Mouse (Mus musculus) heart, postnatal 4 days (tissue): ENCODE measurements around the gene Ebf3. TPM values are rescaled to one million over a fixed set of nuclear protein-coding genes. Genes with fewer than 3 reads are reported as not detected.

Experiments
- DNase-seq: peaks from one replicate; pipeline ENCODE4 v3.0.0; 2021
- total RNA-seq, 2 experiments: library from RNA; stranded (reverse); gene quantifications; 2 replicates each; pipeline ENCODE4 v1.2.3; 2021

Ebf3 gene
- total RNA-seq, 2 experiments from 2014 or later, result 18.7 to 20.1 TPM

DNA sequence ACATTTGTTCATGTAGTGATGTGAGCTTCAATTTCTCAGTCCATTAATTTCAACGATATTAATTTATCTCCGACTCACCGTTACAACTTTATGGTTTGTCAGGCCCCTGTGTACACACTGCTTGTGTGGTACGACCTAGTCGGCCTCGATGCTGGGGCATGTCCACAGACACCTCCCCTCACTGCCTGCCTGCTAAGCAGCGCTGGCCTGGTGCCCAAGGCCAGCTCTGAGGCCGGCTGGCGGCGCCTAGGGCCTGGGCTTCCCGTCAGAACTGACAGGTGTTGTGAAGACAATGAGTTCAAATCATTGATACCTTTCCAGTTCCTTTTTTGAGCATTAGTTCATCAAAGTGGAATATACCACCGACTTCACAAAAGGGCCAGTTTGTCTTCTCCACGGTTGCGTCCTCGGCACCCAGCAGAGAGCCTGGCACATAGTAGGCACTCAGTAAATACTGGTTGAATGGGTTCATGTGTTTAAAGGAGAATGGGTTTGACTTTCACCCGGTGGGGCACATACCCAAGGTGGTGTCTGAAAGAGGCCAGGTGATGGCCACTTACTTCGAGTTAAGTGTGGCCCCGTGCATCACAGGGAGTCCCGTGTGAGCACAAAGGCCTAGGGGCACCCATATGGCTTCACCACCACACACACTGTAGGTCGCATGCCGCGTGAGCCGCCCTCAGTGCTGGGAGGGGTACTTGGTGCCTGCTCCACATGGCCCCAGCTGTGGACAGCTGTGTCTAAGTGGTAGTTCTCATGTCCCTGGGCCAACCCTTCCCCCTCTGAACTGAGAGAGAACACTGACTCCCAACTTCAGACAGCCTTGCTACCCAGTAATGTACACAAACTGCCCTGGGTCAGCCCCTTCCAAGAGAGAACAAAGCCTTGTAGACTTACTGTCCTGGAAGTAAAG, 116.9 kb downstream of the Ebf3 start:
- peak; percentile 32 for DNase-seq

DNA sequence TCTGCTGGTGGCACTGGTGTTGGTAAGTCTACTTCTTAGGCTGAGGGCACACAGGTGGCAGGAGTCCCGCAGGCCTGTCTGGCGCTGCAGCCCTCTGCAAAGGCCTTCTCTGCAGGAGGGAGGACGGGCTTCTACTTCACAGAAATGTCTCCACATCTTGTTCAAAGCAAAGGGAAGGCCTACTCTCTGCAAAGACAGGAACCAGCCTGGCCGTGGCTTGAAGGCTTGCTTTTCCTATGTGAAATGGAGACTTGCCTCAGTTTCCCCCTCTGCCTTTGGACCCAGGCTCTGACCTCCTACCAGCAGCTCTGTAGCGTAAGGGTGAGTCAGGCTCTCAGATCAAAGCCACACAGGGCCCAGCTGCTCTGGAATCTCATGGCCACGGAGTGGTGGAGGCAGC, 117.7 kb downstream of the Ebf3 start:
- no peak for DNase-seq

DNA sequence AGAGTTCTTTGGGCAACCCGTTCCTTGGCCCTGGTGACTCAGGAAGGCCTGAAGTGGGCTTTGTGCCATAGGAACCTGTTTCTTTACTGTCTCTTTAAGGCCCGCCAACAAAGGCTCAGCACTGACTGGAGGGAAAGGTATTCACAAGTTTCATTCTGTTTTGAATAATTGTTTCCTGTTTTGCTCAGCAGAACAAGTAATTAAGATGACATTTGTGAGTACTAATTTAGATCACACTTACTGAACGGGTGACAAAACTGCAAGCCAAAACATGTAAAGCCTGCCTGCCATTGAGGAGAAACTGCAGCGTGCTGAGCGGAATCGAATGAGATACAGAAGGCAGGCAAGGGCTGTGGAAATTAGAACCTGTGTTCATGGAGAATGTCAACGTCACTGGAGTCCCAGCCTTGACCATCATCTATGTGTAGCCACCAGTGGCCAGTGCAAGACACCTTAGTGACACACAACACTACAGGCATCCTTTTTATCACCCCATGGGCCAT, 121.4 kb downstream of the Ebf3 start:
- no peak for DNase-seq

DNA sequence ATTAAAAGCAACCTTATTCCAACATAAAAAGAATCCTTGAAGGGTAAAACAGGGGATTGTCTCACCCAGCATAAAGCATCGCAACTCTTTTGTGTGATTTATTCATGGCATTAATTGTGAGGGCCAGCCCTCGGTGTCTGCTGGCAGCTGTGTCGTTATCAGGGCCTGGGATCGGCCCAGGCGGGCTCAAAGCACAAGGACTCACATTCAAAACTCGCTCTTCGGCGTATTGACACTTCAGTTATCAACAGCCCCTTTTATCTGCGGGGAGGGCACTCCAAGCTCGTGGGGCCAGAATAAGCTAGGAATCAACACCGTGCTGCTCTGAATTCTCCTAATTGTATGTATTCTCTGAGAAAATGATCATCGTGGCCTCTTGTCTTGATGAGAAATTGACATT, 122.4 kb downstream of the Ebf3 start:
- DNase-seq, result no peak

- DNase-seq, result no peak
Measured at GRCm38 (mm10) chr7:137172278-137172677, 142.0 kb downstream of the Ebf3 start.

- DNase-seq, result peak; percentile 15
Measured at GRCm38 (mm10) chr7:137159086-137159485, 155.2 kb downstream of the Ebf3 start.

DNA sequence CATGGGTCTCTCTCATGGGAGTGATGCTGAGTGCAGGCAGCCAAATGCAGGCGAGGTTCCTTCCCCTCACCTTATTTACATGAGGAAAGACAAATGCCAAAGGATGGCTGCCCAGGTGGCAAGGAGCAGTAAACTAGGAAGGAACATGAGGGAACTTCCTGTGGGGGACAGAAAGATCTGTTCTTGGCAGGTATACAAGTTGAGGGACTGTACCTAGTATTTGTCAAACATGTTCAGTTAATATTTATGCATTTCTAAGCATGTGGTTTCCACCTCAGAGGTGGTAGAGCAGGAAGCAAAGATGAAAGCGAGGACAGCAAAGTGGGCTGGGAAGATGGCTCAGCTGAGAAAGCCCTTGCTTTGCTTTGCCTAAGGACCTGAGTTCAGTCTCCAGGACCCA, 159.6 kb downstream of the Ebf3 start:
- no peak for DNase-seq

- DNase-seq, result no peak
Measured at GRCm38 (mm10) chr7:137151854-137152253, 162.4 kb downstream of the Ebf3 start.

DNA sequence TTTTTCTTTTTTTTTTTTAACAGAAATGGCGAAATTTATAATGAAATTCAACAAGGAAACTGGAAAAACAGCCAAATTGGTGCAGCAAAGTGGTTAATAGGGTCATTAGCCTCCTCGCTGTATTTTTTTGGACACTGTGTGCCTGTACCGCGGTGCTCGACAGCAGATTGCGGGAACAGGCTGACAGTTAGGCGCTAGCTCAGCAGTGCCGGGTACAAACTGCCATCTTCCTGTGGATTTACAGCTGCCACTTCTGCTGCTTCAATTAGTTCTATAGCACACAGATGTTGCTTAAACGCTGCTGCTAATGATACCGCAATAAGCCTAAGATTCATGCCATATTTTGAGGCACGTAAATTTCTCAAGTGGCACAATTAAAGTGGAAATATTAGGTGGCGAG, 167.1 kb downstream of the Ebf3 start:
- DNase-seq, result no peak

Other genes starting within 250 kb of the Ebf3 start
- 10 to 100 TPM in 1 of 2 experiments, 1 to 10 TPM in 1; 9.2 to 11.3 TPM for gene 9430038I01Rik, start 96.3 kb upstream of the Ebf3 start, total RNA-seq
- 100 to 1,000 TPM; 122 to 128 TPM for gene Glrx3, start 123.2 kb upstream of the Ebf3 start, total RNA-seq